Mouse (Mus musculus): Measurements from ENCODE around the gene Bsph1.
"Not testable (repeated sequence)": the region's sequence is repeated elsewhere in the genome, so short reads cannot be mapped to it uniquely, and the experiment has no call there.

The Bsph1 gene

DNA sequence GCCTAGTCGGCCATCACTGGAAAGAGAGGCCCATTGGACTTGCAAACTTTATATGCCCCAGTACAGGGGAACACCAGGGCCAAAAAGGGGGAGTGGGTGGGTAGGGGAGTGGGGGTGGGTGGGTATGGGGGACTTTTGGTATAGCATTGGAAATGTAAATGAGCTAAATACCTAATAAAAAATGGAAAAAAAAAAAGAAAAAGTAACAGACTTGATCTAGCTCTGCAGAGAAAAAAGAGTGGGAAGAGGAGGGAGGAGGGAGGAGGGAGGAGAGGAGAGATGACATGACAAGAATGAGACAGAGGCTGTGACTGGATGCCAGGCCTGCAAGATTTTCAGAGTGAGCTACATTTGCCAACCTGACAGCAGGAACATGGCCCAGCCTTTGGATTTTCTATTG lies at the start of gene Bsph1:
TSS of gene Bsph1 (plus strand) at position 301 of the 400 bp plus-strand sequence.
- DNase-seq (ENCODE audit: low spot score in 2 of 2), result not testable (repeated sequence)

DNA sequence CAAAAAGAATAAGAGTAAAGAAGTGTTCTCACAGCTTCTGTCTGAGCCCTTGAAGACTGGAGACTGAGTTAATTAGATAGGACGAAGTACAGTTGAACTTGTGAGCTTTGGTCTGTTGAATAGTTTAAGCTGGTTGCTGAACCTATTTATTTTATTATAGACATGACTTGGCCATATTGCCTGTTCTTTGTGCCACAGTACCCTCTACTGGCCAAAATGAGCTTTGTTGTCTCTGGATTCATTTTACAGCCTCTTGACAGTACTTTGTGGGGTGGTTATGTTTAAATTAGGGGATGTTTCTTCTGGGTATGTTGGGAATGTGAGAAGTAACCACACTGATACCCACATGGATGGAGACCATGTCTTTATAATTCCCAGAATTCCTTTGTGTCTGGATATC lies 60.9 kb downstream of the Bsph1 start:
- no peak for DNase-seq (ENCODE audit: low spot score in 2 of 2)

All from spleen, postnatal 36 days (tissue).